Mouse (Mus musculus) kidney, adult 2 months (tissue): ENCODE results near the gene Map1b.

Source experiments
- CTCF ChIP-seq: fragments of 200-500 bp; conservative IDR thresholded peaks from 2 replicates; pipeline ENCODE4 v1.5.1; 2011; ENCODE audit warnings: low read depth, mild to moderate bottlenecking, control low read depth, low read length, moderate library complexity, mixed read lengths; ENCODE audit not compliant: insufficient read depth, insufficient read length
- POLR2A ChIP-seq: fragments of 200-500 bp; IDR thresholded peaks from one replicate; pipeline ENCODE4 v1.6.1; 2011; ENCODE audit warnings: low read depth, low read length, control low read depth

- no peak for TF ChIP-seq CTCF
- no peak for TF ChIP-seq POLR2A
Measured at GRCm38 (mm10) chr13:99528456-99528855, 12.1 kb upstream of the Map1b start.
